Mouse (Mus musculus): ENCODE results near the gene Trpc5. TPM values are rescaled to one million over a fixed set of nuclear protein-coding genes. Genes with fewer than 3 reads are reported as not detected.

Gene Trpc5
- total RNA-seq (2014; fragmentation: Nextera tagmentation) = not detected in 2 replicates
- under 0.01 TPM in 1 of 2 replicates, not detected in the other for total RNA-seq (2017)
- not detected in 2 replicates for polyA plus RNA-seq (2012)

GRCm38 (mm10) chrX:144688142-144688206, at the start of gene Trpc5:
Trpc5 (minus strand) TSS chrX:144688180.
- no peak for ATAC-seq (ENCODE audit: extremely low read depth, insufficient number of reproducible peaks, low FRiP score, poor library complexity, severe bottlenecking)
- DNase-seq (ENCODE audit: low spot score) = no peak
- no peaks in the 10 kb centered on the region for H3K9me3 ChIP-seq (replicated peaks)
- H3K4me3 ChIP-seq (ENCODE audit: low read depth, low read length) = no peak within 1 kb of the TSS
- H3K4me1 ChIP-seq (ENCODE audit: insufficient read depth, low read depth, low read length) = no peaks in the 10 kb centered on the region
- no peaks in the 10 kb centered on the region for H3K36me3 ChIP-seq (replicated peaks)
- H3K27me3 ChIP-seq (ENCODE audit: insufficient read depth, low read length) = no peaks in the 10 kb centered on the region
- TF ChIP-seq TAL1 (conservative IDR thresholded peaks at IDR 0.05; ENCODE audit: low read depth, low read length) = no peak
- TF ChIP-seq GATA2 (IDR thresholded peaks at IDR 0.05; ENCODE audit: borderline replicate concordance, low read depth, low read length) = no peak
- no peak for TF ChIP-seq GATA1 (IDR thresholded peaks at IDR 0.05; ENCODE audit: borderline replicate concordance, low read length)
- no peak for TF ChIP-seq POLR2AphosphoS5 (IDR thresholded peaks at IDR 0.05; ENCODE audit: insufficient replicate concordance, low read depth, low read length)
- TF ChIP-seq CTCF (IDR thresholded peaks at IDR 0.05; ENCODE audit: low read depth, low read length) = no peak

GRCm38 (mm10) chrX:144716330-144716729, 28.4 kb upstream of the Trpc5 start:
- no peak for TF ChIP-seq POLR2AphosphoS5 (IDR thresholded peaks at IDR 0.05; ENCODE audit: insufficient replicate concordance, low read depth, low read length)
- TF ChIP-seq GATA1 (IDR thresholded peaks at IDR 0.05; ENCODE audit: borderline replicate concordance, low read length) = no peak
- no peak for TF ChIP-seq TAL1 (conservative IDR thresholded peaks at IDR 0.05; ENCODE audit: low read depth, low read length)
- no peak for TF ChIP-seq CTCF (IDR thresholded peaks at IDR 0.05; ENCODE audit: low read depth, low read length)
- no peak for TF ChIP-seq GATA2 (IDR thresholded peaks at IDR 0.05; ENCODE audit: borderline replicate concordance, low read depth, low read length)
- DNase-seq (ENCODE audit: low spot score) (no peak), ATAC-seq (ENCODE audit: extremely low read depth, insufficient number of reproducible peaks, low FRiP score, poor library complexity, severe bottlenecking) (no peak)
- no peaks in the 10 kb centered on the region for H3K4me1 ChIP-seq (ENCODE audit: insufficient read depth, low read depth, low read length)
- H3K36me3 ChIP-seq (replicated peaks) = no peaks in the 10 kb centered on the region
- no peaks in the 10 kb centered on the region for H3K9me3 ChIP-seq (replicated peaks)
- H3K27me3 ChIP-seq (ENCODE audit: insufficient read depth, low read length) = no peaks in the 10 kb centered on the region
- H3K4me3 ChIP-seq (ENCODE audit: low read depth, low read length) = no peak overlapping the region

GRCm38 (mm10) chrX:144689859-144690181, 1.8 kb upstream of the Trpc5 start:
- Histone ChIP-seq H3K4me1 (ENCODE audit: insufficient read depth, low read depth, low read length) (no peaks in the 10 kb centered on the region), H3K27me3 (ENCODE audit: insufficient read depth, low read length) (no peaks in the 10 kb centered on the region), H3K4me3 (ENCODE audit: low read depth, low read length) (no peak overlapping the region), H3K36me3 (replicated peaks) (no peaks in the 10 kb centered on the region), H3K9me3 (replicated peaks) (no peaks in the 10 kb centered on the region)
- no peak for ATAC-seq (ENCODE audit: extremely low read depth, insufficient number of reproducible peaks, low FRiP score, poor library complexity, severe bottlenecking)
- DNase-seq (ENCODE audit: low spot score) = no peak
- TF ChIP-seq GATA1 (IDR thresholded peaks at IDR 0.05; ENCODE audit: borderline replicate concordance, low read length) (no peak), POLR2AphosphoS5 (IDR thresholded peaks at IDR 0.05; ENCODE audit: insufficient replicate concordance, low read depth, low read length) (no peak), TAL1 (conservative IDR thresholded peaks at IDR 0.05; ENCODE audit: low read depth, low read length) (no peak), CTCF (IDR thresholded peaks at IDR 0.05; ENCODE audit: low read depth, low read length) (no peak), GATA2 (IDR thresholded peaks at IDR 0.05; ENCODE audit: borderline replicate concordance, low read depth, low read length) (no peak)

GRCm38 (mm10) chrX:144689119-144689858, 1.3 kb upstream of the Trpc5 start:
- H3K9me3 ChIP-seq (replicated peaks) = no peaks in the 10 kb centered on the region
- TF ChIP-seq GATA1 (IDR thresholded peaks at IDR 0.05; ENCODE audit: borderline replicate concordance, low read length) = no peak
- no peak for TF ChIP-seq GATA2 (IDR thresholded peaks at IDR 0.05; ENCODE audit: borderline replicate concordance, low read depth, low read length)
- TF ChIP-seq TAL1 (conservative IDR thresholded peaks at IDR 0.05; ENCODE audit: low read depth, low read length) = no peak
- no peak for TF ChIP-seq CTCF (IDR thresholded peaks at IDR 0.05; ENCODE audit: low read depth, low read length)
- no peak for TF ChIP-seq POLR2AphosphoS5 (IDR thresholded peaks at IDR 0.05; ENCODE audit: insufficient replicate concordance, low read depth, low read length)
- no peak overlapping the region for H3K4me3 ChIP-seq (ENCODE audit: low read depth, low read length)
- H3K36me3 ChIP-seq (replicated peaks) = no peaks in the 10 kb centered on the region
- no peaks in the 10 kb centered on the region for H3K4me1 ChIP-seq (ENCODE audit: insufficient read depth, low read depth, low read length)
- ATAC-seq (ENCODE audit: extremely low read depth, insufficient number of reproducible peaks, low FRiP score, poor library complexity, severe bottlenecking) (no peak), DNase-seq (ENCODE audit: low spot score) (no peak)
- H3K27me3 ChIP-seq (ENCODE audit: insufficient read depth, low read length) = no peaks in the 10 kb centered on the region

GRCm38 (mm10) chrX:144688207-144689118, 483 bp upstream of the Trpc5 start, which contains the start of gene Rtl4:
Rtl4 (plus strand) TSS chrX:144688907.
- no peaks in the 10 kb centered on the region for H3K36me3 ChIP-seq (replicated peaks)
- no peak within 1 kb of the TSS for H3K4me3 ChIP-seq (ENCODE audit: low read depth, low read length)
- ATAC-seq (ENCODE audit: extremely low read depth, insufficient number of reproducible peaks, low FRiP score, poor library complexity, severe bottlenecking) (no peak), DNase-seq (ENCODE audit: low spot score) (no peak)
- no peaks in the 10 kb centered on the region for H3K4me1 ChIP-seq (ENCODE audit: insufficient read depth, low read depth, low read length)
- H3K9me3 ChIP-seq (replicated peaks) = no peaks in the 10 kb centered on the region
- TF ChIP-seq GATA2 (IDR thresholded peaks at IDR 0.05; ENCODE audit: borderline replicate concordance, low read depth, low read length) (no peak), CTCF (IDR thresholded peaks at IDR 0.05; ENCODE audit: low read depth, low read length) (no peak), TAL1 (conservative IDR thresholded peaks at IDR 0.05; ENCODE audit: low read depth, low read length) (no peak), GATA1 (IDR thresholded peaks at IDR 0.05; ENCODE audit: borderline replicate concordance, low read length) (no peak), POLR2AphosphoS5 (IDR thresholded peaks at IDR 0.05; ENCODE audit: insufficient replicate concordance, low read depth, low read length) (no peak)
- H3K27me3 ChIP-seq (ENCODE audit: insufficient read depth, low read length) = no peaks in the 10 kb centered on the region

GRCm38 (mm10) chrX:144687742-144688141, 238 bp downstream of the Trpc5 start:
- Histone ChIP-seq H3K36me3 (replicated peaks) (no peaks in the 10 kb centered on the region), H3K4me3 (ENCODE audit: low read depth, low read length) (no peak overlapping the region), H3K9me3 (replicated peaks) (no peaks in the 10 kb centered on the region), H3K4me1 (ENCODE audit: insufficient read depth, low read depth, low read length) (no peaks in the 10 kb centered on the region), H3K27me3 (ENCODE audit: insufficient read depth, low read length) (no peaks in the 10 kb centered on the region)
- TF ChIP-seq POLR2AphosphoS5 (IDR thresholded peaks at IDR 0.05; ENCODE audit: insufficient replicate concordance, low read depth, low read length) (no peak), CTCF (IDR thresholded peaks at IDR 0.05; ENCODE audit: low read depth, low read length) (no peak), GATA2 (IDR thresholded peaks at IDR 0.05; ENCODE audit: borderline replicate concordance, low read depth, low read length) (no peak), GATA1 (IDR thresholded peaks at IDR 0.05; ENCODE audit: borderline replicate concordance, low read length) (no peak), TAL1 (conservative IDR thresholded peaks at IDR 0.05; ENCODE audit: low read depth, low read length) (no peak)
- ATAC-seq (ENCODE audit: extremely low read depth, insufficient number of reproducible peaks, low FRiP score, poor library complexity, severe bottlenecking) (no peak), DNase-seq (ENCODE audit: low spot score) (no peak)

All from G1E (cell line).